Mouse (Mus musculus) R1 (cell line): ENCODE measurements around the gene Lrrc3c.
"Not testable (repeated sequence)": the region's sequence is repeated elsewhere in the genome, so short reads cannot be mapped to it uniquely, and the experiment has no call there.

Source experiments
- DNase-seq: peaks from one replicate; pipeline ENCODE4 v3.0.0-alpha.2; 2018; ENCODE audit warnings: low read depth, low spot score

The Lrrc3c gene

GRCm38 (mm10) chr11:98586087-98586891 lies 11.8 kb upstream of the Lrrc3c start:
- DNase-seq: no peak

GRCm38 (mm10) chr11:98586892-98587563 lies 11.1 kb upstream of the Lrrc3c start, which contains the start of gene Ormdl3:
Gene Ormdl3 (minus strand): TSS chr11:98587368.
- peak; percentile 99 for DNase-seq

- peak; percentile 88 for DNase-seq
Measured at GRCm38 (mm10) chr11:98587684-98588546, 10.2 kb upstream of the Lrrc3c start.

GRCm38 (mm10) chr11:98588833-98589281 lies 9.2 kb upstream of the Lrrc3c start:
- no peak for DNase-seq

- DNase-seq: no peak
Measured at GRCm38 (mm10) chr11:98589306-98589705, 8.8 kb upstream of the Lrrc3c start.

GRCm38 (mm10) chr11:98590548-98591445 lies 7.3 kb upstream of the Lrrc3c start:
- DNase-seq: no peak

- DNase-seq: no peak
Measured at GRCm38 (mm10) chr11:98595021-98595420, 3.1 kb upstream of the Lrrc3c start.

- no peak for DNase-seq
Measured at GRCm38 (mm10) chr11:98595473-98595872, 2.6 kb upstream of the Lrrc3c start.

GRCm38 (mm10) chr11:98595955-98596354 lies 2.1 kb upstream of the Lrrc3c start:
- no peak for DNase-seq

GRCm38 (mm10) chr11:98597363-98597762 lies 728 bp upstream of the Lrrc3c start:
- DNase-seq: peak; percentile 91

- no peak for DNase-seq
Measured at GRCm38 (mm10) chr11:98598851-98599290, 780 bp downstream of the Lrrc3c start.

GRCm38 (mm10) chr11:98599291-98599690 lies 1.2 kb downstream of the Lrrc3c start:
- DNase-seq: no peak

- DNase-seq: peak; percentile 90
Measured at GRCm38 (mm10) chr11:98602090-98602690, 4.1 kb downstream of the Lrrc3c start.

- DNase-seq: no peak
Measured at GRCm38 (mm10) chr11:98603953-98604352, 5.9 kb downstream of the Lrrc3c start.

- DNase-seq: not testable (repeated sequence)
Measured at GRCm38 (mm10) chr11:98604911-98605310, 6.8 kb downstream of the Lrrc3c start.

GRCm38 (mm10) chr11:98606763-98607162 lies 8.7 kb downstream of the Lrrc3c start:
- DNase-seq: peak; percentile 71

- DNase-seq: no peak
Measured at GRCm38 (mm10) chr11:98620791-98621190, 22.7 kb downstream of the Lrrc3c start.

- not testable (repeated sequence) for DNase-seq
Measured at GRCm38 (mm10) chr11:98623981-98624380, 25.9 kb downstream of the Lrrc3c start.

GRCm38 (mm10) chr11:98624381-98624780 lies 26.3 kb downstream of the Lrrc3c start:
- DNase-seq: not testable (repeated sequence)
